11 mouse cellular contexts compared by ENCODE assay signal in genomic region chr17:72938026-72938795, GRCm38 (mm10). TPM values are rescaled to one million over a fixed set of nuclear protein-coding genes. Genes with fewer than 3 reads are reported as not detected.
DNase-seq lines count a peak whose midpoint lies in the region; ATAC-seq lines count a peak whose summit lies in the region.
"Had no signal": no experiment of that assay in that cellular context is flagged by ENCODE, and none has a peak within 500 bp of the region (broad histone marks: within the 10 kb centered on the region; RNA-seq: fewer than 3 reads in every experiment).

No protein-coding gene starts in this region.

- no peaks in the 10 kb centered on the region for H3K27me3 ChIP-seq in heart, embryonic 15.5 days
- no peaks in the 10 kb centered on the region for H3K27me3 ChIP-seq in stomach, embryonic 14.5 days (ENCODE audit: control insufficient read depth, insufficient read depth, low read length)
- H3K27me3 ChIP-seq: hindbrain, embryonic 12.5 days; midbrain, embryonic 12.5 days had no signal

- H3K4me2 ChIP-seq in heart, embryonic 15.5 days = peak overlapping the region; percentile 11; the same call in 1 of the 2 replicates
- H3K4me2 ChIP-seq in stomach, embryonic 14.5 days (replicated peaks; ENCODE audit: low read depth, low read length) = no peak overlapping the region
- H3K4me2 ChIP-seq: hindbrain, embryonic 12.5 days; midbrain, embryonic 12.5 days had no signal

- peaks cover 84% of the 10 kb centered on the region for H3K4me1 ChIP-seq in heart, embryonic 15.5 days (replicated peaks)
- peaks cover 29% of the 10 kb centered on the region for H3K4me1 ChIP-seq in stomach, embryonic 14.5 days (ENCODE audit: control insufficient read depth, insufficient read depth, low read length)

- H3K4me3 ChIP-seq in heart, embryonic 15.5 days = no peak overlapping the region
- no peak overlapping the region for H3K4me3 ChIP-seq in stomach, embryonic 14.5 days (ENCODE audit: low read depth, low read length)
- H3K4me3 ChIP-seq: hindbrain, embryonic 12.5 days; midbrain, embryonic 12.5 days had no signal

- peak; percentile 26; the same call in 1 of the 2 replicates for ATAC-seq in frontal cortex, adult (ENCODE audit: low TSS enrichment)
- peak; percentile 36; the same call in 1 of the 2 replicates for ATAC-seq in heart, embryonic 15.5 days (replicated peaks; ENCODE audit: insufficient number of reproducible peaks, insufficient read depth, low FRiP score, low read depth)
- ATAC-seq in stomach, embryonic 14.5 days (ENCODE audit: insufficient number of reproducible peaks, insufficient read depth, low FRiP score, low read depth) = no peak

- DNase-seq in frontal cortex, postnatal 25 days (ENCODE audit: low spot score in 2 of 2) = no peak
- peak; percentile 16 for DNase-seq in right cerebral cortex, postnatal 4 days
- DNase-seq in right cerebral cortex, postnatal 36 days (ENCODE audit: low spot score in 2 of 2) = no peak
- no peak for DNase-seq in ovary, postnatal 14 days (ENCODE audit: low spot score)
- DNase-seq in liver = no peak
- DNase-seq: left cerebral cortex, postnatal 4 days had no signal

- peaks cover 40% of the 10 kb centered on the region for H3K36me3 ChIP-seq in heart, embryonic 15.5 days
- peaks cover 12% of the 10 kb centered on the region; the same call in 1 of the 2 replicates for H3K36me3 ChIP-seq in stomach, embryonic 14.5 days (ENCODE audit: control insufficient read depth, insufficient read depth, low read length)

- peak overlapping the region; percentile 83 for H3K27ac ChIP-seq in heart, embryonic 15.5 days
- H3K27ac ChIP-seq in stomach, embryonic 14.5 days (ENCODE audit: low read length) = peak overlapping the region; percentile 6; the same call in 1 of the 2 replicates
- H3K27ac ChIP-seq: hindbrain, embryonic 12.5 days; midbrain, embryonic 12.5 days had no signal

- H3K9me3 ChIP-seq in heart, embryonic 15.5 days (replicated peaks) = no peaks in the 10 kb centered on the region
- no peaks in the 10 kb centered on the region for H3K9me3 ChIP-seq in stomach, embryonic 14.5 days (ENCODE audit: control insufficient read depth, low read depth, low read length)
- H3K9me3 ChIP-seq: hindbrain, embryonic 12.5 days; midbrain, embryonic 12.5 days had no signal

- WGBS in heart, embryonic 15.5 days = 57% methylated on average over 11 of the region's 11 CpGs
- WGBS in stomach, embryonic 14.5 days = 77% methylated on average over 11 of the region's 11 CpGs

- H3K9ac ChIP-seq in heart, embryonic 15.5 days = peak overlapping the region; percentile 32
- H3K9ac ChIP-seq in stomach, embryonic 14.5 days (replicated peaks; ENCODE audit: low read depth, low read length) = no peak overlapping the region
- H3K9ac ChIP-seq: hindbrain, embryonic 12.5 days; midbrain, embryonic 12.5 days had no signal

RNA-seq across cellular contexts. Expression of gene Lbh, which starts 20.1 kb away (rescaled TPM):
- 23.2 and 29.0 TPM in 2 replicates for polyA plus RNA-seq in heart, embryonic 15.5 days (2015; fragmentation: Nextera tagmentation; extraction: Ambion mirVana)
- polyA plus RNA-seq in stomach, embryonic 14.5 days (2014; fragmentation: Nextera tagmentation; extraction: Ambion mirVana) = 4.6 and 5.1 TPM in 2 replicates
